Comparison of ENCODE assay signal across 8 mouse cellular contexts in the genomic region with DNA sequence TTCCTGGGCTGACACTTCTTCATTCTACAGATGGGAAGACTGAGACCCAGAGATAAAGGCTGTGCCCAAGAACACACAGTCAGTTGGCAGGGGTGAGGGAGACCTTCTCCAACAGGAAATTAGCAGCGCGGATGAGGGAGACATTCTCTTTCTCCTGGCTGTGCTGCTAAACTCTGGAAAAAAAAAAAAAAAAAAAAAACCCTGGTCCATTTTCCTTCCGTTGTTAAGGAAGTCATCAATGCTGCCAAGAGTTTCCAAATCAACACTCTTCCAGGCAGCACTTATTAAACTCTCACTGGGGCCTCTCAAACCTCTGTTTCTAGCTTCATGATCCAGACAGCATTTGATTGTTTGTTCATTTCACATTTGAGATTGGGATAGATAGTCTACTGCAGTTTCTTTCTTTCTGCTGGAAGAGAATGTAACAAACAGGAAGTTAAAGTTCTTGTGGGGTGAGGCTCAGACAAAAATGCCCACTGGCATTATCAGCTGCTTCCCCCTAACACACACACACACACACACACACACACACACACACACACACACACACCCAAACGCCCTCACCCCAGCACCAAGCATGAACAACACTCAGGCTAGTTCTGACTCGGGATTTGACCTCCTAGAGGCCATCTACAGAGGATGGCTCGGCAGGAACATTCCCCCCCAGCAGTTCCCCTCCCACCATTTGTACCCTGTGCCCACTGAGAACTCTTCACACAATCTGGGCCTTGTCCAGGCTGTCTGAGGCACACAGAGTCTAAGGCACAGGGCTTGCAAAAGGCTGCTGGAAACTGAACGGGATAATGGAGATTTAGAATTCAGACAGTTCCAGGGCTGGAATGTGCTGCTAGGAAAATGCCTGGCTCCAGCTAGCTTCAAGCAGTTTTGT. TPM values are rescaled to one million over a fixed set of nuclear protein-coding genes. Genes with fewer than 3 reads are reported as not detected.
DNase-seq lines count a peak whose midpoint lies in the region; ATAC-seq and TF ChIP-seq lines count a peak whose summit lies in the region.

No protein-coding gene starts in this region.

- peak; percentile 37 for ATAC-seq in heart, postnatal 0 days (ENCODE audit: insufficient read depth, low read depth)
- 0 out of 2 replicates have a peak, but pooled peaks have one; percentile 24 for ATAC-seq in midbrain, embryonic 11.5 days (ENCODE audit: low FRiP score)

- H3K9ac ChIP-seq in heart, postnatal 0 days (replicated peaks; ENCODE audit: low read depth, low read length): no peak overlapping the region
- H3K9ac ChIP-seq in midbrain, embryonic 11.5 days (ENCODE audit: low read length): no peak overlapping the region

- TF ChIP-seq EP300 in heart, postnatal 0 days (IDR thresholded peaks at IDR 0.05; ENCODE audit: low read depth): no peak

- peak overlapping the region; percentile 51; the same call in 1 of the 2 replicates for H3K27ac ChIP-seq in layer of hippocampus, adult 2 months
- peak overlapping the region; percentile 70 for H3K27ac ChIP-seq in embryonic facial prominence, embryonic 10.5 days (replicated peaks)
- H3K27ac ChIP-seq in heart, postnatal 0 days (ENCODE audit: low read depth): peak overlapping the region; percentile 82
- H3K27ac ChIP-seq in midbrain, embryonic 11.5 days (ENCODE audit: low read depth, low read length): no peak overlapping the region

- no peaks in the 10 kb centered on the region for H3K27me3 ChIP-seq in embryonic facial prominence, embryonic 10.5 days (replicated peaks; ENCODE audit: low read depth, poor library complexity, severe bottlenecking)
- no peaks in the 10 kb centered on the region for H3K27me3 ChIP-seq in heart, postnatal 0 days (ENCODE audit: control insufficient read depth, insufficient read depth, low read length)
- H3K27me3 ChIP-seq in midbrain, embryonic 11.5 days (ENCODE audit: control insufficient read depth, insufficient read depth, low read length): no peaks in the 10 kb centered on the region

- H3K9me3 ChIP-seq in embryonic facial prominence, embryonic 10.5 days: no peaks in the 10 kb centered on the region
- H3K9me3 ChIP-seq in heart, postnatal 0 days (replicated peaks; ENCODE audit: control insufficient read depth, low read length): no peaks in the 10 kb centered on the region
- no peaks in the 10 kb centered on the region for H3K9me3 ChIP-seq in midbrain, embryonic 11.5 days (ENCODE audit: control insufficient read depth, low read length)

- TF ChIP-seq CTCF in layer of hippocampus, adult 2 months (conservative IDR thresholded peaks at IDR 0.05): no peak
- no peak for TF ChIP-seq CTCF in heart, postnatal 0 days (IDR thresholded peaks at IDR 0.05; ENCODE audit: low read depth)

- WGBS in embryonic facial prominence, embryonic 10.5 days: 32% methylated on average over 7 of the region's 7 CpGs
- 21% methylated on average over 7 of the region's 7 CpGs for WGBS in heart, postnatal 0 days
- WGBS in midbrain, embryonic 11.5 days: 44% methylated on average over 7 of the region's 7 CpGs

- H3K4me2 ChIP-seq in heart, postnatal 0 days (ENCODE audit: low read depth, low read length): no peak overlapping the region
- no peak overlapping the region for H3K4me2 ChIP-seq in midbrain, embryonic 11.5 days

- peaks cover 27% of the 10 kb centered on the region for H3K4me1 ChIP-seq in embryonic facial prominence, embryonic 10.5 days
- peaks cover 10% of the 10 kb centered on the region for H3K4me1 ChIP-seq in heart, postnatal 0 days (ENCODE audit: control insufficient read depth, insufficient read depth)
- peaks cover 4% of the 10 kb centered on the region; the same call in 1 of the 2 replicates for H3K4me1 ChIP-seq in midbrain, embryonic 11.5 days (ENCODE audit: control insufficient read depth, insufficient read depth, low read length)

- no peaks in the 10 kb centered on the region for H3K36me3 ChIP-seq in embryonic facial prominence, embryonic 10.5 days (replicated peaks)
- no peaks in the 10 kb centered on the region for H3K36me3 ChIP-seq in heart, postnatal 0 days (replicated peaks; ENCODE audit: control insufficient read depth, insufficient read depth, low read length)
- H3K36me3 ChIP-seq in midbrain, embryonic 11.5 days (ENCODE audit: control insufficient read depth, insufficient read depth, low read length): no peaks in the 10 kb centered on the region

- H3K4me3 ChIP-seq in layer of hippocampus, adult 2 months: no peak overlapping the region
- no peak overlapping the region for H3K4me3 ChIP-seq in embryonic facial prominence, embryonic 10.5 days
- H3K4me3 ChIP-seq in heart, postnatal 0 days (ENCODE audit: low read depth, low read length): no peak overlapping the region
- no peak overlapping the region for H3K4me3 ChIP-seq in midbrain, embryonic 11.5 days (ENCODE audit: low read depth, low read length)

- DNase-seq in layer of hippocampus, adult 2 months (ENCODE audit: low spot score in 2 of 2): no peak
- no peak for DNase-seq in layer of hippocampus, adult 8-10 months (ENCODE audit: low spot score in 2 of 2)
- peak; percentile 15 for DNase-seq in embryonic facial prominence, embryonic 10.5 days (ENCODE audit: low spot score)
- DNase-seq in heart, postnatal 0 days (ENCODE audit: low spot score): peak; percentile 34
- no peak for DNase-seq in midbrain, embryonic 11.5 days (ENCODE audit: low spot score, missing footprints)
- DNase-seq in right cerebral cortex, postnatal 36 days (ENCODE audit: low spot score in 2 of 2): no peak
- no peak for DNase-seq in ovary, postnatal 14 days (ENCODE audit: low spot score)
- DNase-seq in urinary bladder, postnatal 36 days (ENCODE audit: low spot score in 2 of 2): no peak

RNA-seq across cellular contexts. Expression of a gene that starts 52.5 kb away (rescaled TPM):
- 10 to 100 TPM; 66.2 to 66.8 TPM for total RNA-seq in layer of hippocampus, adult 2 months (2021)
- total RNA-seq in layer of hippocampus, adult 8-10 months (2022): 10 to 100 TPM; 60.5 to 74.3 (median 61.4) TPM
- 102 and 104 TPM in 2 replicates for polyA plus RNA-seq in embryonic facial prominence, embryonic 10.5 days (2016; fragmentation: Nextera tagmentation; extraction: Ambion mirVana)
- total RNA-seq in heart, postnatal 0 days (2014; rRNA removed; ENCODE audit: low replicate concordance): 26.7 and 33.9 TPM in 2 replicates
- 38.0 and 38.5 TPM in 2 replicates for polyA plus RNA-seq in heart, postnatal 0 days (2015; fragmentation: Nextera tagmentation; extraction: Ambion mirVana)
- 119 and 131 TPM in 2 replicates for polyA plus RNA-seq in midbrain, embryonic 11.5 days (2014; fragmentation: Nextera tagmentation; extraction: Ambion mirVana)

Comparison
In these comparisons a context has a peak if more than half of its experiments do, and no peak if none do; other contexts are left out.
1. DNase-seq: peak in embryonic facial prominence, embryonic 10.5 days (single experiment) and heart, postnatal 0 days (single experiment); none in layer of hippocampus, adult 2 months (0 of 2), layer of hippocampus, adult 8-10 months (0 of 2), midbrain, embryonic 11.5 days (single experiment), right cerebral cortex, postnatal 36 days (0 of 2), ovary, postnatal 14 days (single experiment) and urinary bladder, postnatal 36 days (0 of 2).